Mouse (Mus musculus) megakaryocyte, embryonic 14.5 days (primary cell): ENCODE measurements around the gene Papss2. TPM values are rescaled to one million over a fixed set of nuclear protein-coding genes. Genes with fewer than 3 reads are reported as not detected.

Experiments used
- H3K27me3 ChIP-seq: replicated peaks from 2 replicates; pipeline ENCODE3; 2012; ENCODE audit warnings: inconsistent platforms
- H3K36me3 ChIP-seq: replicated peaks from 2 replicates; pipeline ENCODE3; 2012; ENCODE audit warnings: low read length, inconsistent platforms, mixed read lengths
- H3K4me1 ChIP-seq: 2 replicates; pipeline ENCODE4 v1.6.1; 2012; ENCODE audit warnings: inconsistent platforms
- H3K4me3 ChIP-seq: replicated peaks from 2 replicates; pipeline ENCODE3; 2012; ENCODE audit warnings: moderate library complexity, mild to moderate bottlenecking, inconsistent platforms
- H3K9me3 ChIP-seq: 2 replicates; pipeline ENCODE4 v1.6.1; 2012; ENCODE audit warnings: inconsistent platforms
- FLI1 ChIP-seq: IDR thresholded peaks from 2 replicates; pipeline ENCODE4 v1.6.1; 2012; ENCODE audit warnings: low read length, inconsistent platforms, mixed read lengths
- GATA1 ChIP-seq: IDR thresholded peaks from 3 replicates; pipeline ENCODE4 v1.6.1; 2012; ENCODE audit warnings: mixed read lengths, low read length, inconsistent platforms, borderline replicate concordance
- polyA plus RNA-seq: library from polyadenylated mRNA; stranded (reverse); fragments of >175 nt; gene quantifications from 2 replicates; pipeline ENCODE4 v1.2.3, GENCODE M21; 2012; ENCODE audit warnings: low replicate concordance; ENCODE audit not compliant: insufficient read depth

The Papss2 gene
- polyA plus RNA-seq, 1 experiment = 0.66 TPM

DNA sequence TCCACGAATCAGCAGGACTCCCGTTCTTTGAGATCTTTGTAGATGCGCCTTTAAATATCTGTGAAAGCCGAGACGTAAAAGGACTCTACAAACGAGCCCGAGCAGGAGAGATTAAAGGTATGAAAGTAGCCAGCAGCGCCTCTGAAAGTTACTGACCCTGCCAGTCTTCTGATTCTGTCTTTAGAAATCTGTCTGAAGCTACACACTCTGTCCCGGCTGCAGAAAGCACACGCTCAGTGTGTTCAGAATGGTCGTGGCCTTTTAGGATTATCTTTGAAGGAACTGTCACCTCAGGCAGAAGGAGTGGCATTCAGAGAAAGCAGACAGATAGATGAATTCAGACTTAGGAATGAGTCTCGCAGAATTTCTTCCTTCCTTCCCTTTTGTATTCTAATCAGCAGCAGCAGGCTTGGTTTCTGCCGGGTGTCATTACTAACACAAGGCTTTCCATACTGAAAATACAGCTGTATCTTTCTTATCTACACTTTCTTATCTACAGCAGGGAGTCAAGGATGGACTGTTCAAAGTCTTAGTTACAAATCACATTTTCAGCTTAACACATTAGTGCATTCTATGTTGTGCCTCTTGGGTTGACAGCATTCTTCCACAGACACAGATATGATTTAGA lies 42.8 kb downstream of the Papss2 start:
- H3K27me3 ChIP-seq = peaks cover 7% of the 10 kb centered on the region
- TF ChIP-seq GATA1 (no peak), FLI1 (no peak)
- peaks cover 4% of the 10 kb centered on the region; the same call in 1 of the 2 replicates for H3K4me1 ChIP-seq
- H3K9me3 ChIP-seq = peaks cover 8% of the 10 kb centered on the region; the same call in 1 of the 2 replicates
- no peaks in the 10 kb centered on the region for H3K36me3 ChIP-seq
- H3K4me3 ChIP-seq = no peak overlapping the region

DNA sequence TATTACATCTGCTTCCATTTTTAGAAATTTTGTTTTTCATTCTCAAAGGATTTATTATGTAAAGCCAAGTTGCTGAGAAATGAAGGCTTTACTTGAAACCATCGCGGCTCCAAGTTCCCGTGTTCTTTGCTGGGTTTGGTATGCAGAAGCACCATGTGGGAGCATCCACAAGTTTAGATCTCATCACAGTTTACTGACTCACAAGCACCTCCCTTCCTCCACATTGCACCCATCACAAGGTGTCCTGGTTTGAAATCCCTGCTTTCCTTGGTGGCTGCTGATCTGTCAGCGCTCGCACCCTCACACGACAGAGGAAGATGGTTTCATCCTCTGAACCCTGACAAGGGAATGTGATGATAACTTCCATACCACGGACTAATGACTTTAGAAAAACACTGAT lies 45.9 kb downstream of the Papss2 start:
- no peaks in the 10 kb centered on the region for H3K36me3 ChIP-seq
- no peak for TF ChIP-seq FLI1
- no peak for TF ChIP-seq GATA1

DNA sequence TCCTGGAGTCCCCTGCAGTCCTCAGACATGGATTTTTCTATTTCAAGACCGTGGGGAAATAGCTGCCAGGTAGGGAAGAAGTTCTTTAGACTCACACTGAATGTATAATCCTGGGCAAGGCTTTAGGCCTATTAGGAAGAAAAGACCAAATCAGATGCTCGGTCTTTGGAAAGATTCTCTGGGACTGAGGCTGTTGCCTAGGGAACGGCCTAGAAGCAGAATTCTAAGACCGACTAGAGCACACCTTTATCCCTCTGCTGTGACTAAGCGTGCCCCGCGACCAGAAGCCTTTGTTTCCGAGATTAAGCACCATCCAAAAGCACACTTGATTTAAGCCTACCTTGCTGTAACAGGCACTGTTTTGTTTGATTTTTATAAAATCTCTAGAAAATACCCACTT lies 46.4 kb downstream of the Papss2 start:
- no peaks in the 10 kb centered on the region for H3K36me3 ChIP-seq
- TF ChIP-seq FLI1 (no peak), GATA1 (no peak)
- H3K4me1 ChIP-seq = peaks cover 4% of the 10 kb centered on the region; the same call in 1 of the 2 replicates
- H3K9me3 ChIP-seq = peaks cover 11% of the 10 kb centered on the region; the same call in 1 of the 2 replicates
- H3K4me3 ChIP-seq = no peak overlapping the region
- peaks cover 2% of the 10 kb centered on the region for H3K27me3 ChIP-seq

More for the DNA sequence above, 45.9 kb downstream of the Papss2 start:
- Histone ChIP-seq H3K27me3 (peaks cover 2% of the 10 kb centered on the region), H3K4me3 (no peak overlapping the region), H3K4me1 (peaks cover 4% of the 10 kb centered on the region; the same call in 1 of the 2 replicates), H3K9me3 (peaks cover 11% of the 10 kb centered on the region; the same call in 1 of the 2 replicates)

DNA sequence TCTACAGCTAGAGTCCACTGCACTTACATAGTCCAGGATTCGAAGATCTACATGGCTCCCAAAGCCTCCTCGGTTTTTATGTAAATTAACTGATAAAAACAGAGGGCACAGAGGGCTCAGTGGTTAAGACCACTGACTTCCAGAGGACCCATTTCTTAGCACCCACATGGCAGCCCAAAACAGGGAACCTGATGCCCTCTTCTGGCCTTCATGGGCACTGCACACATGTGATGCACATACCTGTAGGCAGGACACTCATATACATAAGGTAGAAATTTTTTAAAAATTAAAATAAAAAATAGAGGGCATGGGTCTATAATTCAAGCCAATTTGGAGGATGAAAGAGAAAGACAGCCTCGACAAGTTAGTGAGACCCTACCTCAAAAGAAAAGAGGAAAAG lies 48.1 kb downstream of the Papss2 start:
- TF ChIP-seq FLI1 = no peak
- TF ChIP-seq GATA1 = no peak
- peaks cover 15% of the 10 kb centered on the region; the same call in 1 of the 2 replicates for H3K9me3 ChIP-seq
- H3K4me1 ChIP-seq = no peaks in the 10 kb centered on the region
- no peaks in the 10 kb centered on the region for H3K36me3 ChIP-seq
- peaks cover 2% of the 10 kb centered on the region for H3K27me3 ChIP-seq
- no peak overlapping the region for H3K4me3 ChIP-seq

DNA sequence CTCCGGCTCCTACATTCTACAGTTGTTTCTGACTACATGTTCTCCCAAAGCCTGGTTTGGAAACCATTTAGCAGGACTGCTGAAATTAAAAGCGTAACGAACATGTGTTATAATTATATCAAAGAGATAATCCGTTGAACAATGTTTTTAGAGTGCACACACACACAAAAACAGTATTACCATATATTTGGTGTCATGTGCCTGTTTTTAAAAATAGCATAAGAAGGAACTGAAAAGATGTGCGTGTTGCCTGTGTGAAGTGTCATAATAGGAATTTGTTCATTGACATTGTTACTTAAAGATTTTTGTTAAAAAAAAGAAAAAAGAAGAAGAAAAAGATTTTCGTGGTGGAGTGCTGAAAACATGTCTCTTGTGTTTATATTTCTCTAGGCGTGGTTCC lies 50.3 kb downstream of the Papss2 start:
- H3K36me3 ChIP-seq = no peaks in the 10 kb centered on the region
- H3K27me3 ChIP-seq = no peaks in the 10 kb centered on the region
- no peaks in the 10 kb centered on the region for H3K4me1 ChIP-seq
- H3K4me3 ChIP-seq = no peak overlapping the region
- TF ChIP-seq GATA1 (no peak), FLI1 (no peak)
- peaks cover 15% of the 10 kb centered on the region; the same call in 1 of the 2 replicates for H3K9me3 ChIP-seq

DNA sequence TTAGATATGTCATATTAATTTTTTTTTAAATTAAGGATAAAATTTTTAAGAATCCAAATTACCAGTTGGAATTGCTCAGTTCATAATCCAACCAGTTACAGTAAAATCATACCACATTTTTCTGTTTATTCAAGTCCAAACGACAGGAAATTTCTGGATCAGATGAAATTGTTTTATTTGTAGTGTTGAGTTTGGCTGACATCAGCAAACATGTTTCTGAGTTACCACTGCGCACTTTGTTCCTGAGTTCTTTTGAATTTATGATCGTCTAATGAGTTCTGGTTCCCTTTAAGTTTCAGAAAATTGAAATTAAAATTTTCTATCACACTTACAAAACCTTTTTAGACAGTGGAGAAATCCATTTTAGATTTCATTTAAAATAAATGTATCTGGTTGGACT lies 50.8 kb downstream of the Papss2 start:
- H3K4me1 ChIP-seq = no peaks in the 10 kb centered on the region
- H3K4me3 ChIP-seq = no peak overlapping the region
- TF ChIP-seq GATA1 (no peak), FLI1 (no peak)
- peaks cover 15% of the 10 kb centered on the region; the same call in 1 of the 2 replicates for H3K9me3 ChIP-seq
- H3K27me3 ChIP-seq = no peaks in the 10 kb centered on the region
- no peaks in the 10 kb centered on the region for H3K36me3 ChIP-seq

DNA sequence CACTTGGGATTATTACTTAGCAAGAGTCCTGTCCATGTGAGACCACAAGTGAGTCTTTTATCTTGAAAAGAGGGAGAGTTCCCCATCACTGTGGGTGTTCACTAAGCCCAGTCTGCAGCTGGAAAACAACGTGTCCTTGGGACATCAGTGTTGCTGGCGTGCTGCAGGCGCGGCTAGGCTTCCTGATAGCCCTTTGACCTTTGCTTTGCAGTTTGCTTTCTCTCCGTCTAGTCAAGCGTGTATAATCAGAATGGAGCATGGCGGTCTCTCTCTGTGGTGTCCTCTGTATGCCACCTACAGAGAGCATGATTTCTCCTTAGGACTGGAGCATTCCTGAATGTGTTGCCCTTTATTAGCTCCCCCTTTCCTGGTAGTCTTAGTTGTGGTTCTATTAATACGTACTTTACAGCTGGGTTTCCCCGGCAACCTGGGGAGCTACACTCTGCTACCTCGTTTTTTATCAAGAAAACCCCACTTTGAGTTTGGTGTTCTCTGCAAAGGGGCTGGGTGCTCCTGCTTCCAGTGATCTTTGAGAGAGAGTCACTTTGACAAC lies 52.5 kb downstream of the Papss2 start:
- Histone ChIP-seq H3K27me3 (no peaks in the 10 kb centered on the region), H3K9me3 (peaks cover 10% of the 10 kb centered on the region; the same call in 1 of the 2 replicates), H3K36me3 (no peaks in the 10 kb centered on the region), H3K4me3 (no peak overlapping the region), H3K4me1 (no peaks in the 10 kb centered on the region)
- no peak for TF ChIP-seq FLI1
- no peak for TF ChIP-seq GATA1

DNA sequence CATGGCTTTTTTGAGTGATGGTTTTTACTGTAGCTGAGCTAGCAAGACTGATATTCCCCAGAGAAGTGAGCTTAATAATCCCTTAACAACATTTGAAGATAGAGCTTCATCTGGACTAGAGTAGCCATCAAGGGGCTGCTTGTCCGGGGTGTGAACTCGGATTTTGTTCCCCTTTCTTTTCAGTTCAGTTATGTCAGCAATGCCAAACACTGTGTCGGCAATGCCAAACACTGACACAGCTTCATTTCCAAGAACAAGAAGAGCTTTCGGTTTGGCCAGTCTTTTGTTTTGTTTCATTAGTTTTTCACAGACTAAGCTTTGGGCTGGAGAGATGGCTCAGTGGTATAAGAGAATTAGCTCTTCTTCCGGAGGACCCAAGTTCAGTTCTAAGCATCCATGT lies 55.5 kb downstream of the Papss2 start:
- Histone ChIP-seq H3K4me3 (no peak overlapping the region), H3K4me1 (no peaks in the 10 kb centered on the region), H3K36me3 (no peaks in the 10 kb centered on the region), H3K27me3 (no peaks in the 10 kb centered on the region), H3K9me3 (0 out of 2 replicates have a peak, but pooled peaks cover 4% of the 10 kb centered on the region)
- TF ChIP-seq GATA1 (no peak), FLI1 (no peak)

DNA sequence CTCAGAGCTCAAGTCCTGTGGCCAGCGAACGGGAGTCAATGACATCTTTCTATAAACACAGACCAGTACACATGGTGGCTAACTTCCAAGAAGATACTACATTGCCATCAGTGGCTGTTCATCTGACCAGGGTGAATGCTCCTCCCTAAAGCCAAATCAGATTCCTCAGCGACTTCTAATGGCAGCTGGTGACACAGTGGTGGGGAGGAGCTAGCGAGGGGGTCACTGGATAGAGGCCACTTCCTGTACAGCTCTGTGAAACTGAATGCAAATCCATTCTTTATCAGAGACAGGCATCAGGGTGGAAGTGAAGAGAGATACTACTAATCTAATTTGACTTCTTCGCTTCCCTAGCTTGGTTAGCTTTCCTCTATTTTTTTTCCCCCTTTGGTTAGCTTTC lies 57.5 kb downstream of the Papss2 start:
- Histone ChIP-seq H3K4me1 (no peaks in the 10 kb centered on the region), H3K9me3 (no peaks in the 10 kb centered on the region), H3K4me3 (no peak overlapping the region), H3K27me3 (no peaks in the 10 kb centered on the region), H3K36me3 (no peaks in the 10 kb centered on the region)
- no peak for TF ChIP-seq FLI1
- TF ChIP-seq GATA1 = no peak

DNA sequence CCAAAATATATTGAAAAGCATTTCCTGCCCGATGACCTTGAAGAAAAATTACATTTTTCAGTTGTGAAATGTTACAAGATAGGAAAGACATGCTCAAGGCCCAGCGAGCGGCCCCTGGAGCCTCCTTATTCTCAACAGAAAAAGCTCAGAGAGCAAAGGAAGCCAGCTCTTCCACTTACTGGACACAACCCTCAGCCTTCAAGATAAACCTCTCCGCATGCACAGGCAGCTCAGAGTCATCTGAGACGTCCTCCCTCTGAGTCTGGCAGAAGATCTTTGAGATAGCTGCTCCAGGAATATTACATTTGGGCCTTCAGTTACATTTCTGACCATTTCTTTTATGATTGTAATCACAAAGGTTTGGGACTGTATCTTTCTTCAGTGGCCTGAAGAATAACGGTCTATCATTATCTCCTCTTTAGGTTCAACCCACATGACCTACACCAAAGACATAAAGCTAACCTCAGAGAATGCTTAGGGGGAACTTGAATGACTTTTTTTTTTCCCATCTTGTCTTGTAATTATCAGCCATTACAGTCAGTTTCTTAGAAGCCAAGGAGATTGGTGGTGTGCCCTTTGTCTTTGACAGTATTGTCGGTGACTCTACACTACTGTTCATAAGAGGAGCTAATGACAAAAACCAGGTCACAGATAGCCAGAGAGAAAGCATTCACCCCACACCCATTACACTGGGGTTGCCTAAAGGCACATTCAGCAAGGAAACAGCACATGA lies 58.2 kb downstream of the Papss2 start:
- Histone ChIP-seq H3K4me1 (no peaks in the 10 kb centered on the region), H3K36me3 (no peaks in the 10 kb centered on the region), H3K9me3 (no peaks in the 10 kb centered on the region), H3K4me3 (no peak overlapping the region), H3K27me3 (no peaks in the 10 kb centered on the region)
- TF ChIP-seq FLI1 (no peak), GATA1 (no peak)
